Mouse (Mus musculus): Measurements from ENCODE around the gene Hivep3. TPM values are rescaled to one million over a fixed set of nuclear protein-coding genes. Genes with fewer than 3 reads are reported as not detected.

Hivep3 gene
- polyA plus RNA-seq, 1 experiment from 2014 or later = 0.64 TPM

DNA sequence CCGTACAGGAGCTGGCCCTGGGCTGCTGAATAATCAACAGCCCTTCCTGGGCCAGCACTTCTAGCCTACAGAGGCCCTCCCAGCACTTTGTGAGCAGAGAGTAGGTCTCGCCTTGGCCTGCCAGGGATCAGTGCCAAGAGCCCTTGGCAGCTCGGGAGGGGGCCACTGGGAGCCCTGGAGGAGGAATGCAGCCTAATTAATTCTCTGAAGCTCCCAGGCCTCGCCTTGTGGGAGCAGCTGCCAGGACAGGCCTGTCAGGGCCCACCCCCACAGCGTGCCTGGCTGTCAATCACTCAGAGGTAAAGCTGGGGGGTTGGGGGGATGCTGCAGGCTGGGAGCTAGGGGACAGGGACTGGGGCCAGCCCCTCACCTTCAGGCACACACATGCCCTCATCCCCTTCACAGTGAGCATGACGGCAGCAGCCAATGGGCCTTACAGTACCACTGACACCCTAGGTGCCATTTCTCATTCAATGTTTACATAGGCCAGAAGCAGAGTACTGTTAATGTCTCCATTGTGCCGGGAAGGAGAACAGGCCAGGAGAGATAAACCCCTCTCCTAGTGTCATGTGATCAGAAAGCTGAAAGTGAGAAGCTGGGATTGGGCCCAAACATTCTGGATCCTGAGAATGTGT, 438.6 kb downstream of the Hivep3 start:
- H3K27me3 ChIP-seq (ENCODE audit: low read depth, poor library complexity, severe bottlenecking) = no peaks in the 10 kb centered on the region
- H3K9me3 ChIP-seq (replicated peaks) = no peaks in the 10 kb centered on the region
- DNase-seq (ENCODE audit: low spot score) = no peak
- WGBS = 33% methylated on average over 7 of the region's 7 CpGs
- peak overlapping the region; percentile 69 for H3K27ac ChIP-seq (replicated peaks)
- H3K4me3 ChIP-seq = no peak overlapping the region
- H3K4me1 ChIP-seq = peaks cover 16% of the 10 kb centered on the region
- no peaks in the 10 kb centered on the region for H3K36me3 ChIP-seq

GRCm38 (mm10) chr4:120179123-120179522, 445.5 kb downstream of the Hivep3 start:
- 85% methylated on average over 4 of the region's 4 CpGs for WGBS
- Histone ChIP-seq H3K27ac (replicated peaks) (no peak overlapping the region), H3K9me3 (replicated peaks) (no peaks in the 10 kb centered on the region), H3K27me3 (ENCODE audit: low read depth, poor library complexity, severe bottlenecking) (no peaks in the 10 kb centered on the region), H3K4me3 (no peak overlapping the region), H3K36me3 (no peaks in the 10 kb centered on the region), H3K4me1 (peaks cover 7% of the 10 kb centered on the region)
- DNase-seq (ENCODE audit: low spot score) = no peak

- H3K36me3 ChIP-seq = no peaks in the 10 kb centered on the region
- H3K27me3 ChIP-seq (ENCODE audit: low read depth, poor library complexity, severe bottlenecking) = no peaks in the 10 kb centered on the region
- H3K27ac ChIP-seq (replicated peaks) = no peak overlapping the region
- DNase-seq (ENCODE audit: low spot score) = no peak
- peaks cover 12% of the 10 kb centered on the region for H3K4me1 ChIP-seq
- H3K4me3 ChIP-seq = no peak overlapping the region
- no peaks in the 10 kb centered on the region for H3K9me3 ChIP-seq (replicated peaks)
Measured at GRCm38 (mm10) chr4:120180535-120180934, 447.0 kb downstream of the Hivep3 start.

- Histone ChIP-seq H3K36me3 (no peaks in the 10 kb centered on the region), H3K4me3 (no peak overlapping the region), H3K27me3 (ENCODE audit: low read depth, poor library complexity, severe bottlenecking) (no peaks in the 10 kb centered on the region), H3K9me3 (replicated peaks) (no peaks in the 10 kb centered on the region), H3K27ac (replicated peaks) (no peak overlapping the region), H3K4me1 (peaks cover 18% of the 10 kb centered on the region)
- no peak for DNase-seq (ENCODE audit: low spot score)
- WGBS = 35% methylated on average over 5 of the region's 5 CpGs
Measured at GRCm38 (mm10) chr4:120184374-120184991, 450.9 kb downstream of the Hivep3 start.

DNA sequence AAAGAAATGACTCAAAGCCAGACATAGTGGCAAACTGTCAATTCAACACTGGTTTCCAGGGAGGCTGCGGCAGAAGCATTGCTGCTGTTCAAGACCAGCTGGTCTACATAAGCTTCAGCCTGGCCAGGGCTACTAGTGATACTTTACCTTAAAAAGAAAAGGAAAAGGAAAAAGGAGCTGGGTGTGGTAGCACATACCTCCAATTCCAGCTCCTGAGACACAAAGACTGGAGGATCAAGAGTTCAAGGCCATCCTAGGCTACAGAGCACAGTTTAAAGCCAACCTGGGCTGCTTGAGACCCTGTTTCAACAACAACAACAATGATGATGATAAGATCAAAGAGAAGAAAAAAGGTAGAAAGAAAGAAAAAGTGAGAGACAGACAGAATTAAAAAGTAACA, 452.9 kb downstream of the Hivep3 start:
- no peaks in the 10 kb centered on the region for H3K9me3 ChIP-seq (replicated peaks)
- no peak overlapping the region for H3K27ac ChIP-seq (replicated peaks)
- H3K36me3 ChIP-seq = no peaks in the 10 kb centered on the region
- H3K27me3 ChIP-seq (ENCODE audit: low read depth, poor library complexity, severe bottlenecking) = no peaks in the 10 kb centered on the region
- WGBS = 94% methylated on average over 1 of the region's 1 CpGs
- no peak overlapping the region for H3K4me3 ChIP-seq
- DNase-seq (ENCODE audit: low spot score) = no peak
- H3K4me1 ChIP-seq = peaks cover 18% of the 10 kb centered on the region

GRCm38 (mm10) chr4:120186934-120187333, 453.4 kb downstream of the Hivep3 start:
- H3K27ac ChIP-seq (replicated peaks) = no peak overlapping the region
- no peaks in the 10 kb centered on the region for H3K36me3 ChIP-seq
- H3K27me3 ChIP-seq (ENCODE audit: low read depth, poor library complexity, severe bottlenecking) = no peaks in the 10 kb centered on the region
- peaks cover 18% of the 10 kb centered on the region for H3K4me1 ChIP-seq
- H3K4me3 ChIP-seq = no peak overlapping the region
- H3K9me3 ChIP-seq (replicated peaks) = no peaks in the 10 kb centered on the region
- WGBS = under 1% methylated on average over 4 of the region's 4 CpGs
- no peak for DNase-seq (ENCODE audit: low spot score)

Other genes with a start within 250 kb of the Hivep3 start
- gene Rimkla, start 241.2 kb upstream of the Hivep3 start, polyA plus RNA-seq (2016; fragmentation: Nextera tagmentation; extraction: Ambion mirVana) = 3.8 and 5.0 TPM in 2 replicates
- gene Foxj3, start 196.8 kb upstream of the Hivep3 start, polyA plus RNA-seq (2016; fragmentation: Nextera tagmentation; extraction: Ambion mirVana) = 18.1 and 20.1 TPM in 2 replicates
- gene Frg2f1, start 194.3 kb upstream of the Hivep3 start, polyA plus RNA-seq (2016; fragmentation: Nextera tagmentation; extraction: Ambion mirVana) = 2.7 and 2.8 TPM in 2 replicates
- gene Guca2a, start 96.1 kb upstream of the Hivep3 start, polyA plus RNA-seq (2016; fragmentation: Nextera tagmentation; extraction: Ambion mirVana) = not detected in 2 replicates
- gene Guca2b, start 74.8 kb upstream of the Hivep3 start, polyA plus RNA-seq (2016; fragmentation: Nextera tagmentation; extraction: Ambion mirVana) = not detected in 2 replicates

Measured in midbrain, embryonic 10.5 days (tissue).